Mouse (Mus musculus) MEL (cell line): Measurements from ENCODE around the gene Pbxip1.
"Not testable (repeated sequence)": the region's sequence is repeated elsewhere in the genome, so short reads cannot be mapped to it uniquely, and the experiment has no call there.

Experiments used
- CTCF ChIP-seq, 3 experiments: IDR thresholded peaks in 2 of 3; conservative IDR thresholded peaks in 1 of 3; 2 replicates each; pipeline ENCODE4 v1.5.1; 2011 to 2012; ENCODE audit warnings: low read length in 3 of 3, low read depth in 2 of 3, mild to moderate bottlenecking in 2 of 3, improper control_type of control experiment in 1 of 3, inconsistent platforms in 1 of 3, mixed read lengths in 1 of 3, moderate library complexity in 1 of 3; ENCODE audit not compliant: control insufficient read depth in 1 of 3, insufficient read depth in 1 of 3, poor library complexity in 1 of 3, severe bottlenecking in 1 of 3
- EP300 ChIP-seq, 2 experiments: IDR thresholded peaks; 2 replicates each; pipeline ENCODE4 v1.6.1; 2011; ENCODE audit warnings: improper control_type of control experiment in 2 of 2, low read length in 2 of 2, low read depth in 1 of 2, mild to moderate bottlenecking in 1 of 2
- GABPA ChIP-seq: IDR thresholded peaks from 2 replicates; pipeline ENCODE4 v1.6.1; 2012; ENCODE audit warnings: low read depth, mild to moderate bottlenecking, inconsistent platforms, low read length, improper control_type of control experiment, moderate library complexity
- GATA1 ChIP-seq: IDR thresholded peaks from 2 replicates; pipeline ENCODE4 v1.6.1; 2011; ENCODE audit warnings: low read depth, low read length, improper control_type of control experiment
- POLR2A ChIP-seq, 2 experiments: IDR thresholded peaks; 2 replicates each; pipeline ENCODE4 v1.6.1; 2011 to 2012; ENCODE audit warnings: low read length in 2 of 2, mild to moderate bottlenecking in 2 of 2, control low read depth in 1 of 2, improper control_type of control experiment in 1 of 2, low read depth in 1 of 2, moderate library complexity in 1 of 2; ENCODE audit not compliant: control insufficient read depth in 1 of 2, insufficient read depth in 1 of 2, poor library complexity in 1 of 2
- UBTF ChIP-seq: IDR thresholded peaks from 2 replicates; pipeline ENCODE4 v1.6.1; 2012; ENCODE audit warnings: low read depth, mild to moderate bottlenecking, inconsistent platforms, low read length, improper control_type of control experiment, moderate library complexity, borderline replicate concordance; ENCODE audit not compliant: insufficient read depth

GRCm38 (mm10) chr3:89429021-89429420 is 7.5 kb upstream of the Pbxip1 start:
- TF ChIP-seq CTCF (IDR thresholded peaks at IDR 0.05 in 2 of 3, conservative IDR thresholded peaks at IDR 0.05 in 1 of 3; ENCODE audit: control insufficient read depth in 1 of 3, insufficient read depth in 1 of 3, low read depth in 2 of 3, low read length in 3 of 3, poor library complexity in 1 of 3, severe bottlenecking in 1 of 3); GABPA; GATA1; EP300 (IDR thresholded peaks at IDR 0.05; ENCODE audit: low read depth in 1 of 2, low read length in 2 of 2); UBTF; POLR2A (IDR thresholded peaks at IDR 0.05; ENCODE audit: control insufficient read depth in 1 of 2, insufficient read depth in 1 of 2, low read depth in 1 of 2, low read length in 2 of 2, poor library complexity in 1 of 2): not testable (repeated sequence)
